Mouse (Mus musculus): Measurements from ENCODE around the gene Ccnt1. TPM values are rescaled to one million over a fixed set of nuclear protein-coding genes. Genes with fewer than 3 reads are reported as not detected.

The Ccnt1 gene
- polyA plus RNA-seq, 1 experiment from 2014 or later = 50.8 TPM

- no peak for ATAC-seq (ENCODE audit: insufficient number of reproducible peaks, low FRiP score, low TSS enrichment, low read depth)
- WGBS = 65% methylated on average over 7 of the region's 7 CpGs
- no peak overlapping the region for H3K9ac ChIP-seq
- H3K9me3 ChIP-seq = no peaks in the 10 kb centered on the region
- no peaks in the 10 kb centered on the region for H3K27me3 ChIP-seq
- H3K4me3 ChIP-seq = peak overlapping the region; percentile 93
- H3K4me1 ChIP-seq = peaks cover 26% of the 10 kb centered on the region
- H3K4me2 ChIP-seq = peak overlapping the region; percentile 64
- H3K36me3 ChIP-seq = 0 out of 2 replicates have a peak, but pooled peaks cover 2% of the 10 kb centered on the region
- H3K27ac ChIP-seq = no peak overlapping the region
These were observed 1.5 kb downstream of the Ccnt1 start for GRCm38 (mm10) chr15:98569216-98569615.

GRCm38 (mm10) chr15:98568256-98569033 is 2.3 kb downstream of the Ccnt1 start:
- Histone ChIP-seq H3K4me2 (peak overlapping the region; percentile 64), H3K4me3 (peak overlapping the region; percentile 93), H3K4me1 (peaks cover 26% of the 10 kb centered on the region), H3K36me3 (peaks cover 5% of the 10 kb centered on the region; the same call in 1 of the 2 replicates), H3K9me3 (no peaks in the 10 kb centered on the region), H3K27ac (peak overlapping the region; percentile 97), H3K9ac (peak overlapping the region; percentile 77), H3K27me3 (no peaks in the 10 kb centered on the region)
- WGBS = 4% methylated on average over 22 of the region's 22 CpGs
- ATAC-seq (ENCODE audit: insufficient number of reproducible peaks, low FRiP score, low TSS enrichment, low read depth) = no peak

- Histone ChIP-seq H3K9me3 (no peaks in the 10 kb centered on the region), H3K4me1 (peaks cover 26% of the 10 kb centered on the region), H3K4me3 (peak overlapping the region; percentile 93), H3K27ac (peak overlapping the region; percentile 98), H3K27me3 (no peaks in the 10 kb centered on the region), H3K4me2 (peak overlapping the region; percentile 67), H3K9ac (peak overlapping the region; percentile 89), H3K36me3 (peaks cover 14% of the 10 kb centered on the region)
- peak; percentile 96 for ATAC-seq (ENCODE audit: insufficient number of reproducible peaks, low FRiP score, low TSS enrichment, low read depth)
- WGBS = under 1% methylated on average over 88 of the region's 88 CpGs
These were observed 3.2 kb downstream of the Ccnt1 start for GRCm38 (mm10) chr15:98567278-98568134.

- Histone ChIP-seq H3K27me3 (no peaks in the 10 kb centered on the region), H3K4me2 (peak overlapping the region; percentile 67), H3K27ac (peak overlapping the region; percentile 98), H3K9me3 (no peaks in the 10 kb centered on the region), H3K4me1 (peaks cover 26% of the 10 kb centered on the region), H3K4me3 (peak overlapping the region; percentile 93), H3K9ac (peak overlapping the region; percentile 89), H3K36me3 (peaks cover 14% of the 10 kb centered on the region)
- ATAC-seq (ENCODE audit: insufficient number of reproducible peaks, low FRiP score, low TSS enrichment, low read depth) = no peak
- WGBS = under 1% methylated on average over 15 of the region's 15 CpGs
These were observed 3.8 kb downstream of the Ccnt1 start for GRCm38 (mm10) chr15:98566973-98567277.

- WGBS = 90% methylated on average over 5 of the region's 5 CpGs
- Histone ChIP-seq H3K9ac (no peak overlapping the region), H3K27ac (no peak overlapping the region), H3K27me3 (no peaks in the 10 kb centered on the region), H3K4me2 (no peak overlapping the region), H3K4me1 (no peaks in the 10 kb centered on the region), H3K9me3 (no peaks in the 10 kb centered on the region), H3K36me3 (peaks cover 55% of the 10 kb centered on the region), H3K4me3 (no peak overlapping the region)
- no peak for ATAC-seq (ENCODE audit: insufficient number of reproducible peaks, low FRiP score, low TSS enrichment, low read depth)
These were observed 13.5 kb downstream of the Ccnt1 start for GRCm38 (mm10) chr15:98557186-98557585.

- Histone ChIP-seq H3K4me2 (no peak overlapping the region), H3K27me3 (no peaks in the 10 kb centered on the region), H3K36me3 (peaks cover 63% of the 10 kb centered on the region), H3K27ac (no peak overlapping the region), H3K4me1 (no peaks in the 10 kb centered on the region), H3K9me3 (no peaks in the 10 kb centered on the region), H3K4me3 (no peak overlapping the region), H3K9ac (0 out of 2 replicates have a peak overlapping the region, but pooled peaks have one; percentile 1)
- ATAC-seq (ENCODE audit: insufficient number of reproducible peaks, low FRiP score, low TSS enrichment, low read depth) = no peak
- WGBS = 91% methylated on average over 4 of the region's 4 CpGs
These were observed 14.8 kb downstream of the Ccnt1 start for GRCm38 (mm10) chr15:98555881-98556280.

- 91% methylated on average over 2 of the region's 2 CpGs for WGBS
These were observed 18.0 kb downstream of the Ccnt1 start for GRCm38 (mm10) chr15:98552758-98553157.

GRCm38 (mm10) chr15:98546843-98547242 is 23.9 kb downstream of the Ccnt1 start:
- Histone ChIP-seq H3K9ac (no peak overlapping the region), H3K4me2 (no peak overlapping the region), H3K27ac (no peak overlapping the region), H3K4me1 (no peaks in the 10 kb centered on the region), H3K9me3 (no peaks in the 10 kb centered on the region), H3K27me3 (no peaks in the 10 kb centered on the region), H3K4me3 (no peak overlapping the region), H3K36me3 (peaks cover 83% of the 10 kb centered on the region)
- ATAC-seq (ENCODE audit: insufficient number of reproducible peaks, low FRiP score, low TSS enrichment, low read depth) = no peak
- WGBS = 84% methylated on average over 5 of the region's 5 CpGs

More at GRCm38 (mm10) chr15:98552758-98553157, 18.0 kb downstream of the Ccnt1 start:
- H3K9ac ChIP-seq = no peak overlapping the region
- H3K4me1 ChIP-seq = no peaks in the 10 kb centered on the region
- H3K4me2 ChIP-seq = no peak overlapping the region
- H3K27me3 ChIP-seq = no peaks in the 10 kb centered on the region
- ATAC-seq (ENCODE audit: insufficient number of reproducible peaks, low FRiP score, low TSS enrichment, low read depth) = no peak
- H3K9me3 ChIP-seq = no peaks in the 10 kb centered on the region
- H3K4me3 ChIP-seq = no peak overlapping the region
- no peak overlapping the region for H3K27ac ChIP-seq
- peaks cover 68% of the 10 kb centered on the region for H3K36me3 ChIP-seq

GRCm38 (mm10) chr15:98545151-98545550 is 25.6 kb downstream of the Ccnt1 start:
- Histone ChIP-seq H3K9ac (no peak overlapping the region), H3K9me3 (no peaks in the 10 kb centered on the region), H3K4me3 (no peak overlapping the region), H3K4me2 (no peak overlapping the region), H3K36me3 (peaks cover 73% of the 10 kb centered on the region), H3K27ac (no peak overlapping the region), H3K4me1 (no peaks in the 10 kb centered on the region), H3K27me3 (no peaks in the 10 kb centered on the region)
- ATAC-seq (ENCODE audit: insufficient number of reproducible peaks, low FRiP score, low TSS enrichment, low read depth) = no peak
- WGBS = 87% methylated on average over 3 of the region's 3 CpGs

- Histone ChIP-seq H3K4me2 (no peak overlapping the region), H3K9ac (no peak overlapping the region), H3K36me3 (peaks cover 71% of the 10 kb centered on the region), H3K9me3 (no peaks in the 10 kb centered on the region), H3K27me3 (no peaks in the 10 kb centered on the region), H3K27ac (no peak overlapping the region), H3K4me1 (no peaks in the 10 kb centered on the region), H3K4me3 (no peak overlapping the region)
- 69% methylated on average over 4 of the region's 4 CpGs for WGBS
- ATAC-seq (ENCODE audit: insufficient number of reproducible peaks, low FRiP score, low TSS enrichment, low read depth) = no peak
These were observed 27.4 kb downstream of the Ccnt1 start for GRCm38 (mm10) chr15:98543341-98543740.

GRCm38 (mm10) chr15:98541064-98541463 is 29.7 kb downstream of the Ccnt1 start:
- Histone ChIP-seq H3K9me3 (no peaks in the 10 kb centered on the region), H3K4me2 (no peak overlapping the region), H3K27ac (no peak overlapping the region), H3K4me1 (no peaks in the 10 kb centered on the region), H3K27me3 (no peaks in the 10 kb centered on the region), H3K36me3 (peaks cover 54% of the 10 kb centered on the region), H3K9ac (no peak overlapping the region), H3K4me3 (no peak overlapping the region)
- 79% methylated on average over 6 of the region's 6 CpGs for WGBS
- no peak for ATAC-seq (ENCODE audit: insufficient number of reproducible peaks, low FRiP score, low TSS enrichment, low read depth)

GRCm38 (mm10) chr15:98537923-98538322 is 32.8 kb downstream of the Ccnt1 start:
- no peak overlapping the region for H3K9ac ChIP-seq
- no peak overlapping the region for H3K4me3 ChIP-seq
- peaks cover 2% of the 10 kb centered on the region; the same call in 1 of the 2 replicates for H3K4me1 ChIP-seq
- H3K4me2 ChIP-seq = no peak overlapping the region
- ATAC-seq (ENCODE audit: insufficient number of reproducible peaks, low FRiP score, low TSS enrichment, low read depth) = no peak
- H3K36me3 ChIP-seq = peaks cover 23% of the 10 kb centered on the region
- WGBS = 69% methylated on average over 4 of the region's 4 CpGs
- H3K9me3 ChIP-seq = no peaks in the 10 kb centered on the region
- no peaks in the 10 kb centered on the region for H3K27me3 ChIP-seq
- H3K27ac ChIP-seq = no peak overlapping the region

Measured in limb, embryonic 15.5 days (tissue).